Mouse (Mus musculus) stomach, embryonic 14.5 days (tissue): Measurements from ENCODE around the gene Olfr599. TPM values are rescaled to one million over a fixed set of nuclear protein-coding genes. Genes with fewer than 3 reads are reported as not detected.
"Not testable (repeated sequence)": the region's sequence is repeated elsewhere in the genome, so short reads cannot be mapped to it uniquely, and the experiment has no call there.

Experiments
- ATAC-seq: fragments of 200-750 bp; cut with Nextera tagmentation; 2 replicates; pipeline ENCODE4 v1.8.0; 2017; ENCODE audit warnings: low read depth, moderate TSS enrichment; ENCODE audit not compliant: insufficient number of reproducible peaks, insufficient read depth, low FRiP score
- H3K27ac ChIP-seq: fragments of 300-500 bp; sonication (generic); 2 replicates; pipeline ENCODE4 v1.5.1; 2014; ENCODE audit warnings: mild to moderate bottlenecking, low read length, moderate library complexity, mixed read lengths
- H3K27me3 ChIP-seq: fragments of 300-500 bp; sonication (generic); 2 replicates; pipeline ENCODE4 v1.6.1; 2014; ENCODE audit warnings: low read length, control low read depth, mixed read lengths; ENCODE audit not compliant: control insufficient read depth, insufficient read depth
- H3K36me3 ChIP-seq: fragments of 300-500 bp; sonication (generic); 2 replicates; pipeline ENCODE4 v1.6.1; 2014; ENCODE audit warnings: mild to moderate bottlenecking, control low read depth, low read length, moderate library complexity, mixed read lengths; ENCODE audit not compliant: control insufficient read depth, insufficient read depth
- H3K4me1 ChIP-seq: fragments of 300-500 bp; sonication (generic); 2 replicates; pipeline ENCODE4 v1.6.1; 2014; ENCODE audit warnings: low read length, control low read depth, mixed read lengths; ENCODE audit not compliant: control insufficient read depth, insufficient read depth
- H3K4me2 ChIP-seq: fragments of 300-500 bp; sonication (generic); replicated peaks from 2 replicates; pipeline ENCODE4 v1.6.1; 2014; ENCODE audit warnings: low read depth, low read length, control low read depth
- H3K4me3 ChIP-seq: fragments of 300-500 bp; sonication (generic); 2 replicates; pipeline ENCODE4 v1.5.1; 2014; ENCODE audit warnings: low read depth, low read length, control low read depth
- H3K9ac ChIP-seq: fragments of 300-500 bp; sonication (generic); replicated peaks from 2 replicates; pipeline ENCODE4 v1.6.1; 2014; ENCODE audit warnings: low read depth, mild to moderate bottlenecking, control low read depth, low read length, moderate library complexity, mixed read lengths
- H3K9me3 ChIP-seq: fragments of 300-500 bp; sonication (generic); 2 replicates; pipeline ENCODE4 v1.6.1; 2016; ENCODE audit warnings: low read depth, low read length, control low read depth; ENCODE audit not compliant: control insufficient read depth
- WGBS: fragments of 180-500 bp; shearing (Covaris S2); extraction: QIAGEN DNeasy Blood & Tissue Kit; methylation state at CpG from one replicate; pipeline ENCODE4 v1.1.7; 2014; 5-methylcytosine and 5-hydroxymethylcytosine counted together
- polyA plus RNA-seq: library from polyadenylated mRNA; unstranded; fragments of >200 nt; fragmentation: Nextera tagmentation; extraction: Ambion mirVana; gene quantifications from 2 replicates; pipeline ENCODE4 v1.2.1, GENCODE M21; 2014

Olfr599 gene
- not detected in 2 replicates for polyA plus RNA-seq

DNA sequence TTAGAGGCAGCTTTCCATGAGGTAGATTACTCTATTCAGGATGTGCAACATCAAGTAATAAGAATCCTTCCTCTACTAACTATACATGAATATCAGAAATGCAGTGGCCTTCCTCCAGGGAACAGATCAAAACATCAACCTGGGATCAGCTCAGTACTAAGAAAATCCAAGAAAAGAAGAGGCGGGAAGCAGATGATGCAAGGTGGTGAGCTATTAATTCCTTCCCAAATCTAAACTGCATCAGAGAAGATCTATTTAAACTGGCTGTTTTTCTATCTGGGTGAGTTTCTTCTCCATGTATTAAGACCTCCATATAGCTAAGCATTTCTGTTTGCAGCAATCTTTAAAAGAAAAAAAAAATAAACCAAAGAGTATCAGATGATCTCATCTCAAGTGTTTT is at the start of gene Olfr599:
TSS of gene Olfr599 (plus strand) at position 301 of the 400 bp plus-strand sequence.
- no peak for ATAC-seq
- Histone ChIP-seq H3K9ac (no peak within 1 kb of the TSS), H3K27ac (no peak within 1 kb of the TSS), H3K4me1 (no peaks in the 10 kb centered on the region), H3K4me2 (no peak within 1 kb of the TSS), H3K4me3 (no peak within 1 kb of the TSS), H3K36me3 (no peaks in the 10 kb centered on the region), H3K27me3 (no peaks in the 10 kb centered on the region), H3K9me3 (no peaks in the 10 kb centered on the region)
- 91% methylated on average over 1 of the region's 1 CpGs for WGBS

DNA sequence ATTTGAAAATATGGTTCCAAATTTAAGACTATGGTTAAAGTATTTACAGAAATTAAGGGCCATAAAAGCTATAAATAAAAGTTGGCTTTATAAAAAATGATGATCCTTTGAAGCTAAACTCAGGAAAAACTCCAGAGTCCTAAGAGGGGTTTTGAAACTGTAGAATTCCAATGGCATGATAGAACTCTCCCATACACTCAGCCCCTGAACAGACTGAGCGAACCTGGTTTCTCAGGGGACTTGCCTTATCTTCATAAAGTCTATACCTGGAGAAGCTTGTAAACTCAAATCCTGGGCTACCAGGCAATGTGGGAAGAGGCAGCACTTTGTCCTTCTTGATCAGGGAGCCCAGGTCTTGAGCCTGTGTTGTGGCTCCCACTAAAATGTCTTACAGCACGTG is 30.4 kb upstream of the Olfr599 start, which contains the start of gene Olfr596:
TSS of gene Olfr596 (plus strand) at position 301 of the 400 bp plus-strand sequence.
- not testable (repeated sequence) for H3K4me1 ChIP-seq, H3K27ac ChIP-seq
- WGBS, result 85% methylated on average over 2 of the region's 2 CpGs

DNA sequence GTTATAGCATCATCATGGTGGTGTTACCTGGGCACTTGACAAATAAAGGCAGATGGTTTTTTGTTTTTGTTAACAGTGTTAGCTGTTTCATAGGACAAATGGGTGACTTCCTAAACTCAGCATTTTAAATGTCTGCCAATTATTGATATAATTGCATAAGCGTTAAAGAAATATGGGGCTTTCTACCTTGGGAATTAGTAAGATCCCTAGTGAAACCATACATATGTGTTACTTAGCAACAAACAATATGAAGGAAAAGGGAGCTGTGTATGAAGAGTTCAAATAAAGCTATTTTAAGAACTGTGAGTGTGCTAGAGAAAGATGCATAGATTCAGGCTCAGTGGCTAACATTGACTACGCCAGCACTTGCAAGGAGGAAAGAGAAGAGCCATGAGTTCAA is 19.7 kb upstream of the Olfr599 start, which contains the start of gene Olfr597:
TSS of gene Olfr597 (plus strand) at position 301 of the 400 bp plus-strand sequence.
- H3K9ac ChIP-seq, H3K4me3 ChIP-seq, H3K4me1 ChIP-seq, H3K27me3 ChIP-seq, ATAC-seq, H3K36me3 ChIP-seq, H3K9me3 ChIP-seq, H3K27ac ChIP-seq, H3K4me2 ChIP-seq: not testable (repeated sequence)
- 87% methylated on average over 2 of the region's 2 CpGs for WGBS

More for the DNA sequence above, 30.4 kb upstream of the Olfr599 start, which contains the start of gene Olfr596:
- H3K27me3 ChIP-seq, H3K9ac ChIP-seq, H3K4me2 ChIP-seq, ATAC-seq, H3K36me3 ChIP-seq, H3K9me3 ChIP-seq, H3K4me3 ChIP-seq: not testable (repeated sequence)

DNA sequence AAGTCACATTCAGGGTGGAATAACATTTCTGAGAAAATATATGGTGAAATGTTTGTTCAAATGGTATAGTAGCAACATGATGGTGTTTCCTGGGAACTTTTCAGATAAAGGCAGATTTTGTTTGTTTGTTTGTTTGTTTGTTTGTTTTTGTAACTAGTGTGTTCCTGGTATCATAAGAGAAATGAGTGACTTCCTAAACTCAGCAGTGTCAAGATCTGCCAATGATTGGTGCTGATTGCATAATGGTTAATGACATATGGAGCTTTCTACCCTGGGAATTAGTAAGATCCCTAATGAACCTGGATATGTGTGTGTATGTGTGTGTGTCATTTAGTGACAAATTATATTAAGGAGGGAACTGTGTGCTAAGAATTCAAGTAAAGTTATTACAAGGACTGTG is 12.4 kb upstream of the Olfr599 start, which contains the start of gene Olfr598:
TSS of gene Olfr598 (plus strand) at position 301 of the 400 bp plus-strand sequence.
- H3K9me3 ChIP-seq, result no peaks in the 10 kb centered on the region
- ATAC-seq, result no peak
- no peaks in the 10 kb centered on the region for H3K4me1 ChIP-seq
- no peak within 1 kb of the TSS for H3K4me3 ChIP-seq
- H3K27ac ChIP-seq, result no peak within 1 kb of the TSS
- H3K9ac ChIP-seq, result no peak within 1 kb of the TSS
- no peaks in the 10 kb centered on the region for H3K36me3 ChIP-seq
- H3K27me3 ChIP-seq, result no peaks in the 10 kb centered on the region
- H3K4me2 ChIP-seq, result no peak within 1 kb of the TSS

DNA sequence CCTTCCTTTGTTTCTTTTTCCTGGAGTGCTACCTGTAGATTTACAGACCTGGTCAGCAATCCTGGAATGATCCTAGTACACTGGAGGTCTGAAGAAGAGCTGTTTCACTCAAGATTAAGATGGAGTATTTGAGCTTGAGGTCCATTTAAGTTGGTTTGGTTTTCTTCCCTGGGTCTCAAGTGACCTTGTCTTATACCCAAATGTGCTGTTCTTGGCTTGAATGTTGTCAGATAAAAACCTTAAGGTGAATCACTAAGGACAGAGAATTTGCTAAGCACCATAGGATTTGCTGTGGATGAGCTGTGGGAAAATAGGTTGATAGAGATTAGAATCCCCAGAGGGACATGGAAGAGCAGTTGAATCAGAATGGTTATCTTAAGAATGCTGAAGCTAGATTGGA is 13.9 kb downstream of the Olfr599 start, which contains the start of gene Olfr600:
TSS of gene Olfr600 (minus strand) at position 101 of the 400 bp plus-strand sequence.
- H3K4me1 ChIP-seq, result no peaks in the 10 kb centered on the region
- H3K4me3 ChIP-seq, result no peak within 1 kb of the TSS
- no peaks in the 10 kb centered on the region for H3K36me3 ChIP-seq
- H3K9me3 ChIP-seq, result no peaks in the 10 kb centered on the region
- no peak for ATAC-seq
- H3K4me2 ChIP-seq, result no peak within 1 kb of the TSS
- no peak within 1 kb of the TSS for H3K27ac ChIP-seq
- H3K9ac ChIP-seq, result no peak within 1 kb of the TSS
- H3K27me3 ChIP-seq, result no peaks in the 10 kb centered on the region

DNA sequence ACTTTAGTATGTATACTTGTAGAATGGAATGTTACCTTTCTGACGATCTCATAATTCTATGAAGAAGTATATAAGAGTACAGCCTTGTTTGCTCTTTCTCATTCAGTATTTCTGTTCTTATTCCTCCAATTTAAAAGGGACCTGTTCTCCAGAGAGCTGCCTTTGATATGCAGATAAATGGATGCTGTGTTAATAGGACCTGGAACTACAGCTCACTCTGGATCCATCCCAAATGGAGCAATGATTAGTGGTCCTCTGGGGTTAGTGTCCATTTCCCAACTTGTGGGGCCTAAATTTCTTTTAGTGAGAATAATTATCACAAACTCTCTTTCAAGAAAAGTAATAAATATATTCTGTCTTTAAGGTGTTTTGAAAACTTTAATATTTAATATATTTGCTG is 26.8 kb downstream of the Olfr599 start, which contains the start of gene Olfr601:
TSS of gene Olfr601 (minus strand) at position 101 of the 400 bp plus-strand sequence.
- H3K27ac ChIP-seq, result no peak within 1 kb of the TSS
- H3K9me3 ChIP-seq, result no peaks in the 10 kb centered on the region
- H3K4me2 ChIP-seq, result no peak within 1 kb of the TSS
- no peaks in the 10 kb centered on the region for H3K4me1 ChIP-seq
- no peaks in the 10 kb centered on the region for H3K36me3 ChIP-seq
- H3K27me3 ChIP-seq, result no peaks in the 10 kb centered on the region
- no peak for ATAC-seq
- H3K4me3 ChIP-seq, result no peak within 1 kb of the TSS
- WGBS, result 85% methylated on average over 1 of the region's 1 CpGs
- no peak within 1 kb of the TSS for H3K9ac ChIP-seq

DNA sequence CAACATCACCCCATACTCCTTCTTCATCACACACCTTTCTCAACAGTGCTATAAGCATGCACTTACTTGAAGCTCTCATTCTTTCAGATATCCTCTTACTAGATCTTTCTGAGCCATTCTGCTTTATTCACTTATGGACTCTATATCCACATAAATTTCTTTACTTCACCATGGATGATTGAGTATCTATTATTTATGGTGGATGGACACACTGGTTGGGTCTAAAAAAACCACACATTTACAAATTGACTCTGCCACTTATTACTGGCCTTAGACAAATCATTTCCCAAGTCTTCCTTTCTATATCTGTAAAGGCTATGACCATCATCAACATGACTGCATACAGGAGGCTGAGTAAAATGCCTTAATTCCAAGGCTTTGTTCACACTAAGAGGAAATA is 50.4 kb downstream of the Olfr599 start, which contains the start of gene Olfr603:
TSS of gene Olfr603 (minus strand) at position 101 of the 400 bp plus-strand sequence.
- Histone ChIP-seq H3K27me3 (no peaks in the 10 kb centered on the region), H3K4me1 (no peaks in the 10 kb centered on the region), H3K4me3 (no peak within 1 kb of the TSS), H3K36me3 (no peaks in the 10 kb centered on the region), H3K4me2 (no peak within 1 kb of the TSS), H3K9ac (no peak within 1 kb of the TSS), H3K9me3 (no peaks in the 10 kb centered on the region), H3K27ac (no peak within 1 kb of the TSS)
- ATAC-seq, result no peak
